Mouse (Mus musculus): ENCODE results near the gene Efcab2. TPM values are rescaled to one million over a fixed set of nuclear protein-coding genes. Genes with fewer than 3 reads are reported as not detected.

Efcab2 gene
- total RNA-seq, 2 experiments from 2014 or later, result 8.7 to 10.2 TPM

Small RNA genes within 50 kb of the gene (microRNA-seq; reads per million reads assigned to microRNA genes)
- gene Gm27458, result 0 reads per million in 2 experiments

Other genes with a start within 250 kb of the Efcab2 start
- gene Desi2, start 218.7 kb upstream of the Efcab2 start, total RNA-seq (2021), result 10 to 100 TPM; 20.1 to 20.5 TPM
- gene Cox20, start 87.0 kb upstream of the Efcab2 start, total RNA-seq (2021), result 10 to 100 TPM; 42.9 to 44.0 TPM
- 100 to 1,000 TPM; 397 to 425 TPM for gene Hnrnpu, start 68.3 kb upstream of the Efcab2 start, total RNA-seq (2021)
- 10 to 100 TPM; 22.6 to 27.1 TPM for gene Kif26b, start 123.0 kb downstream of the Efcab2 start, total RNA-seq (2021)